Mouse (Mus musculus) heart, embryonic 12.5 days (tissue): ENCODE results near the gene Tor2a. TPM values are rescaled to one million over a fixed set of nuclear protein-coding genes. Genes with fewer than 3 reads are reported as not detected.

ENCODE experiments used
- microRNA counts: library from miRNA; unstranded; fragments of <30 nt; microRNA quantifications from one replicate; lab custom pipeline; 2017
- microRNA-seq: library from miRNA; unstranded; fragments of <30 nt; microRNA quantifications from one replicate; pipeline ENCODE4, GENCODE M21; 2017
- polyA plus RNA-seq: library from polyadenylated mRNA; unstranded; fragments of >200 nt; fragmentation: Nextera tagmentation; extraction: Ambion mirVana; gene quantifications from 2 replicates; pipeline ENCODE4 v1.2.1, GENCODE M21; 2016

Tor2a gene
- polyA plus RNA-seq, 1 experiment from 2014 or later = 39.3 TPM

MicroRNAs encoded within 50 kb of the gene (microRNA counts, 519-probe panel; counts per million panel counts)
- not detected for microRNA mmu-miR-2861 (lab: Ali Mortazavi, UCI)

Small RNA genes lying within 50 kb of the gene (microRNA-seq; reads per million reads assigned to microRNA genes)
- not detected for gene Mir2861
- not detected for gene Mir3960

Other genes with a start within 250 kb of the Tor2a start
- 7.9 and 9.0 TPM in 2 replicates for gene Fam102a, start 221.9 kb upstream of the Tor2a start, polyA plus RNA-seq
- 68.0 and 71.5 TPM in 2 replicates for gene Dpm2, start 186.4 kb upstream of the Tor2a start, polyA plus RNA-seq
- 0.23 and 0.33 TPM in 2 replicates for gene Pip5kl1, start 182.4 kb upstream of the Tor2a start, polyA plus RNA-seq
- gene 9430097D07Rik, start 181.6 kb upstream of the Tor2a start, polyA plus RNA-seq = 0.18 and 0.24 TPM in 2 replicates
- 45.6 and 47.2 TPM in 2 replicates for gene St6galnac4, start 170.1 kb upstream of the Tor2a start, polyA plus RNA-seq
- 31.6 and 35.3 TPM in 2 replicates for gene St6galnac6, start 157.5 kb upstream of the Tor2a start, polyA plus RNA-seq
- 285 and 294 TPM in 2 replicates for gene Ak1, start 135.5 kb upstream of the Tor2a start, polyA plus RNA-seq
- 159 and 168 TPM in 2 replicates for gene Eng, start 110.6 kb upstream of the Tor2a start, polyA plus RNA-seq
- gene Fpgs, start 53.1 kb upstream of the Tor2a start, polyA plus RNA-seq = 18.7 and 20.3 TPM in 2 replicates
- 67.5 and 73.3 TPM in 2 replicates for gene Cdk9, start 44.2 kb upstream of the Tor2a start, polyA plus RNA-seq
- 35.4 and 36.0 TPM in 2 replicates for gene Sh2d3c, start 36.2 kb upstream of the Tor2a start, polyA plus RNA-seq
- gene 6330409D20Rik, start 16.2 kb upstream of the Tor2a start, polyA plus RNA-seq = not detected in 2 replicates
- gene Ttc16, start 18.4 kb downstream of the Tor2a start, polyA plus RNA-seq = 0.09 and 0.24 TPM in 2 replicates
- gene Ptrh1, start 18.6 kb downstream of the Tor2a start, polyA plus RNA-seq = 4.2 and 5.2 TPM in 2 replicates
- gene Cfap157, start 27.2 kb downstream of the Tor2a start, polyA plus RNA-seq = 0.63 and 0.98 TPM in 2 replicates
- gene Stxbp1, start 90.0 kb downstream of the Tor2a start, polyA plus RNA-seq = 30.8 and 31.1 TPM in 2 replicates
- 62.0 and 64.4 TPM in 2 replicates for gene Fam129b, start 118.9 kb downstream of the Tor2a start, polyA plus RNA-seq
- gene Rpl12, start 204.3 kb downstream of the Tor2a start, polyA plus RNA-seq = 99.8 and 114 TPM in 2 replicates
- gene Lrsam1, start 204.4 kb downstream of the Tor2a start, polyA plus RNA-seq = 11.1 and 11.8 TPM in 2 replicates
- 19.7 and 20.0 TPM in 2 replicates for gene Slc2a8, start 224.8 kb downstream of the Tor2a start, polyA plus RNA-seq